Mouse (Mus musculus): ENCODE measurements around the gene Prr22.

The Prr22 gene

DNA sequence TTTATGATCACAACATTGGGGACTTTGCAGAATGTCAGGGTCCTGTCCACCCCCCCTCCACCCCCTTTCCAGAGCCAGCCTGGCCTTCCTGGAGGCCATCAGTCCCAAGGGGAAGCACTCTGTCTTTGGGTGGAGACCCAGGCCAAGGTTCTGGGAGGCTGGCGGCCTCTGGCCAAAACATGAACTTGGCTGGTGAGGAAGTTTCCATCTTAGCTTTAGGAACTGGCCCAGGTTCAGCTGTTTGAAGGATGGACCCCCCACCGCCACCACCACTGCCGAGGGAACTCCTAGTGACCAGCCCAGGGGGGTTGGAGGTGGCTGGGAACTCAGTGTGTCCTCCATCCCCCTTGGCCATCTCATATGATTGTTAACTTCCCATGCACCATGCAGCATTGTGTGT is 9.0 kb upstream of the Prr22 start:
- no peak for ATAC-seq (ENCODE audit: low TSS enrichment)

DNA sequence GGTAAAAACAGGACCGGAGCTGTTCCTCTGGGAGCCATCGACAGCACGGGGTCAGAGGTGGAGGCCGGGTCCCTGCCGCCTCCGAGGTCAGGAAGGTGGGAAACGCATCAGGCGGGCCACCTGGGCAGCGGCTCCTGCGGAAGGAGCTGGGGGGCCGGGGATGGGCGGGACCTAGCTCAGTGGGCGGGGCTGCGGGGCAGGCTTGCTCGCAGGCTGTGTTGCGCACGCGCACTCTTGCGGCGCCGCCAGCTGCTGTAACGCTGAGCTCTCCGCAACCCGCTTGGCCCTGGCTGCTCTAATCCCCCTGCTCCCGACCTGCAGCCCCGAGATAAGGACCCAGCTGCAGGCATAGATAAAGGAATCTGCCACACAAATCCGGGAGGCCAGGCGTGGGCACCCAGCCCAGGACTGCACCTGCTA is 8.0 kb upstream of the Prr22 start:
- ATAC-seq (ENCODE audit: low TSS enrichment) = peak; percentile 42

DNA sequence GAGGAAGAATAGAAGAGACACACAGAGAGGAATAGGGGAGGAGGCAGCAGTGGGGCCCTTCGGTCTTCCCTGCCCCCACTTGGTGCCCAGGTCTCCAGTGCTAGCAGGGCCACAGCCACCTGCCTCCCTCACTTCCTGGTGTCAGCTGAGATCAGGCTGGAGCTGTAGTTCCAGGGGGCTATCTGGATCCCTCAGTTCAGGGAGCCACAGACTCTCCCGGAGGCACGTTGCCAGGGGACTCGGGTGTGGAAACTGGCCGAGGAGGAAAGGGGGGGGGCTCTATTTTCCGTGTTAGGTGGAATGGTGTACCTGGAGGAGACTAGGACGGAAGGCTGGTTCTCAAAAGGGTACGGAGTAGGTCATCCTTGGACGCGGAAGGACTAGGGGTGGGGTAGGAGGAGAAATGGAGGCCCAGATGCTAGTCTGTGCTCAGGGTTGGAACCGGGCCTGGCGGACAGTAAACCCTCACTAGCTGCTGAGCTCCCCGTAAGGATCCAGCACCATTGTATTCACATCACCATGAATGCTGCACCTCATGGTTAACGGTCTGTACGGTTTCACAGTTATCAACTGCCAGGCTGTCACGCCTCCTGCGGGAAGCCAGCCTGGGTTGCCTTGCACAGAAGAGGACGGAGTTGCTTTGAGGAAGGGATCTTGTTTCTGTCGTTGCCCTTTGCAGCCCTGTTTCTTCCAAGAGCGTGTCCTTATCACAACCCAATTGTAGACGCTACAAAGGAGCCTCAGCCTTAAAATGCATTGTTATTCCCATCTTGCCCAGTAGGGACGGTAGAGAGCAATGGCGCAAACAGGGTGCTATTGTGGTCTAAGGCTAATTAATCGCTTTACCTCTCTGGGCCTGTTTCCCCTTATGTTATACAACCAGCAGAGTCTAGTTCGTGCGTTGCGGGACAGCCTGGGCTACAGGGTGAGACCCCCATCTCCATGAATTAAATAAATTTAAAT is 7.0 kb upstream of the Prr22 start:
- no peak for ATAC-seq (ENCODE audit: low TSS enrichment)

DNA sequence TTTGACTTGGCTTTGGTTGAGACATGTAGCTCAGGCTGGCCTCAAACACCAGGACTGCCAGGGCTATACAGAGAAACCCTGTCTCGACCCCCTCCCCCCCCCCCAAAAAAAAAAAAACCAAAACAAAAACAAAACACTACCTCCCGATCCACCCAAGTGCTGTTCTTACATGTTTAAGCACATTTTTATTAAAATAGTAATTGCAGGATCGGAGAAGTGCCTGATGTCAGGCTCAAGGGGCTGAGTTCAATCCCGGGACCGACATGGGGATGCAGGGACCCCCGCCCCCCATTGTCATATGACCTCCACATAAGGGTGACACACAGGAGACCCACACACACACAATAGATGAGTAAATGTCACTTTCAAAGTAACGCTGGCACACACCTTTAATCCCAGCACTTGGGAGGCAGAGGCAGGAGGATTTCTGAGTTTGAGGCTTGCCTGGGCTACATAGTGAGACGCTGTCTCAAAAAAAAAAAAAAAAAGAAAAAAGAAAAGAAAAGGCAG is 6.3 kb upstream of the Prr22 start:
- ATAC-seq (ENCODE audit: low TSS enrichment) = no peak

DNA sequence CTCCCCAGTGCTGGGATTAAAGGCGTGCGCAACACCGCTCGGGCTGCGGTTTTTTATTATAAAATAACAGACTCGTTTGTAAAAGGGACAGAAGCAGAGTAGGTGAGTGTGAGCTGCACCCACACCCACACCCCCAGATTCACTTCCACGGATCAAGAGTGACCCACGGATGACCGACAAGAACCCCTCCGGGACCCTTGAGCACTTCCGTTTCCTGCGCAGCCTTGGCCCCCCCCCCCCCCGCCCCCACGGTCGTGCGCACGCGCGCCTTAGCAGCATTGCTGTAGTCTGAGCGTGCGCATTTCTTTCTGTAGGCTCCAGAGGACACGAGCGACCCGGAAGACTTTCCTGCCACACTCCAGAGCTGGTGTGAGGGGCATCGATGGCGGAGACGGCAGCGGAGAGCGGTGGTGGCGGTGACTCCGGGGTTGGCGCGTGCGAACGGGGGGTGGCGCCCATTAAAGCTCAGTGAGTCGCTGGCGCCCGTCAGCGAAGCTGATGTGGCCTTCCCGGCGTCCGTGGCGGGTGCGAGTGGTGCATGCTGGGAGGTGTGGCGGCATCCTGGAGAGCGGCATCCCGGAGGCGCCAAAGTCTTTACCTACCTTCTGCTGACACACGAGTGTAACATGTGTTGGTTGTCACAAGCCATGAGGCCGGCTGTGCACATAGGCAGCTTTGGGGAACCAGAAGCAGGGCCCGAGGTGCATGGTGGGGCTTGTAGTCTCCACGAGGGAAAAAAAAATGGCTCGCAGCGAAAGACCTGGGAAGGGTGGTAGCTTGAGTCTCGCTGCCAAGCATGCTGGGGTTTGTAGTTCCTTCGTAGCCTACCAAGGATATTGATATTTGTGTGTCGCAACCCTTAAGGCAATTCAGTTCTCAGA is 5.3 kb upstream of the Prr22 start, which contains the start of gene Dus3l:
Gene Dus3l, plus strand, starts transcription at position 284 of the 881 bp plus-strand sequence.
- ATAC-seq (ENCODE audit: low TSS enrichment) = peak; percentile 77

DNA sequence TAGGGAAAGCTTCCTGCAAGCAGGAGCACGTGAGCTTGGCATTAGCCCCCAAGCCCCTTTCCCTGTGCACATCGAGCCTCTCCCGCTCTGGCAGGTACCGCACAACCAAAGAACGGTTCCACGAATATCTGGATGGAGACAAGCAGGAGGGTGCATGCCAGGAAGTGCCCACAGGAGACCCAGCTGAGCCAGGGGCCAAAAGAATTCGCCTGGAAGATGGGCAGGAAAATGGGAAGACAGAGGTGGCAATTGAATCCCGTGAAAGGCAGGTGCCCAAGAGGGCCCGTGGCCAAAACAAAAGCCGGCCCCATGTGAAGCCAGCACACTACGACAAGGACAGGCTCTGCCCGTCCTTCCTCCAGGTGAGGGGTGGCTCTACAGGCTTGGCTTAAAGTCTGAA is 4.6 kb upstream of the Prr22 start:
- ATAC-seq (ENCODE audit: low TSS enrichment) = peak; percentile 5; the same call in 1 of the 2 replicates

DNA sequence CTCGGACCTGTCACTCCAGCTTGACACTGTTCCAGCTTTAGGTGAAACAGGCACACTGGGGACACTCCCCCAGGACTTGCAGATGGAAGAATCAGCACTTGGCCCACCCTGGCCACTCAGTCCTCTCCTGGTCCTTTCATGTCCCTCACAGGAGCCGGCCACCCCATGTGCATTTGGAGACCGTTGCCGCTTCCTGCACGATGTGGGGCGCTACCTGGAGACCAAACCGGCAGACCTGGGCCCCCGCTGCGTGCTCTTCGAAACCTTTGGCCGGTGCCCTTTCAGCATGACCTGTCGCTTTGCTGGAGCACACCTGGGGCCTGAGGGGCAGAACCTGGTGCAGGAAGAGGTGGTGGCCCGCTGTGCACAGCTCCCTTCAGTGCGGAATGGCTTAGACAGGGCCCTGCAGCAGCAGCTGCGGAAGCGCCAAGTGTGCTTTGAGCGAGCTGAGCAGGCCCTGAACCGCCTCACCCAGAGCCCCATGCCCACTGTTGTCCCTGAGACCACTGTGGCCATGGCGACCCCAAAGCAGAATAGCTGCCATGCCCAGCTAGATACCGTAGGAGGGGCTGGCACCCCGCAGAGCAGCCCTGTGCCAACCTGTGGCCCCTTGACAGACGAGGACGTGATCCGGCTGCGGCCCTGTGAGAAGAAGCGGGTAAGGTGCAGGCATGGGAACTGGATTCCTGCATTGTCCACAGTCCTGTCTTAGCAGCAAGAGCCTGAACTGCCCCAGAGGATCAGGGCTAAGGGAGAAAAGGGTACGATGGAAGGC is 3.2 kb upstream of the Prr22 start:
- ATAC-seq (ENCODE audit: low TSS enrichment) = no peak

DNA sequence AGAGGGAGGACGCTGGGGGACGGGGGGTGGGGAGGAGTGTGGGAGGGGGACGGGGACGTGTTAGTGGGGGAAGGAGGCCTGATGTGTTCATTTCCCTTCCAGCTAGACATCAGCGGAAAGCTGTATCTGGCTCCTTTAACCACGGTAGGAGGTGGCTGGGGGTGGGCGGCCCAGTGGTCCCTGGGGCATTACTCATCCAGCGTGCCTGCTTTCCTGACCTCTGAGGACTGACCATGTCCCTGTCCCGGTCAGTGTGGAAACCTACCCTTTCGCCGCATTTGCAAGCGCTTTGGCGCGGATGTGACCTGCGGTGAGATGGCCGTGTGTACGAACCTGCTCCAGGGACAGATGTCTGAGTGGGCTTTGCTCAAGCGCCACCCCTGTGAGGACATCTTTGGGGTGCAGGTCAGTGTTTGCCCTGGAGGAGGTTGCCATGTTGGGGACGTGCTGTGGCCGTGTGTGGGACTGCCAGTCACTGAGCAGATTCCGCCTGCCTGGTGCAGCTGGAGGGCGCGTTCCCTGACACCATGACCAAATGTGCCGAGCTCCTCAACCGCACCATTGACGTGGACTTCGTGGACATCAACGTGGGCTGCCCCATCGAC is 2.4 kb upstream of the Prr22 start:
- ATAC-seq (ENCODE audit: low TSS enrichment) = no peak

DNA sequence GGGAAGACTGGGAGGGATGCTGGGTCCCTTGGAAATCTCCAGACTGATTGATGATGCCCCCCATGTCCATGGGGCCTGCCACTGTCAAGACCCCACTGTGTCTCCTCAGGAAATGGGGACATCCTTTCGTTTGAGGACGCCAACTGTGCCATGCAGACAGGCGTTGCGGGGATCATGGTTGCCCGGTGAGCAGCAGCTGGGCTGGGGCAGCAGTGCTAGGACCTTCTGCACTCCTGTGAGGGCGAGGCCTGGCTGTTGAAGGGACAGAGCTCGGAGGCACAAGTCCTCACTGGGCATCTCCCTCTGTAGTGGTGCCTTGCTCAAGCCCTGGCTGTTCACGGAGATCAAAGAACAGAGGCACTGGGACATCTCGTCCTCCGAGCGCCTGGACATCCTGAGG is 1.1 kb upstream of the Prr22 start:
- ATAC-seq (ENCODE audit: low TSS enrichment) = no peak

DNA sequence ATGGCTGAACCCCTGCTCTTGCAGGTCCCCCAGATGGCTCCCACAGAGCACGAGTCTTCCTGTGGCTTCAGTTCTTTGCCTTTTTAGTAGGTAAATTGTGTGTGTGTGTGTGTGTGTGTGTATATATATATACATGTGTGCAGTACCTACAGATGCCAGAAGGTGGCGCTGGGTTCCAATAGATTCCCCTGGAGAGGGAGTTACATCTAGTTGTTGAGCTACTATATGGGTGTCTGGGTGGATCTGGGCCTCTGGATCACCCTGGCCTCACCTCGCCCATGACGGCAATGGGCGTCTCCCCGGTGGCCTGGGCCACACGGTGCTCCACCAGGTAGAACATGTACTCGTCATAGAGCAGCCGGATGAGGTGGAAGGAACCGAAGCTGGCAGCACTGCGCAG is 7.5 kb downstream of the Prr22 start:
- ATAC-seq (ENCODE audit: low TSS enrichment) = no peak

DNA sequence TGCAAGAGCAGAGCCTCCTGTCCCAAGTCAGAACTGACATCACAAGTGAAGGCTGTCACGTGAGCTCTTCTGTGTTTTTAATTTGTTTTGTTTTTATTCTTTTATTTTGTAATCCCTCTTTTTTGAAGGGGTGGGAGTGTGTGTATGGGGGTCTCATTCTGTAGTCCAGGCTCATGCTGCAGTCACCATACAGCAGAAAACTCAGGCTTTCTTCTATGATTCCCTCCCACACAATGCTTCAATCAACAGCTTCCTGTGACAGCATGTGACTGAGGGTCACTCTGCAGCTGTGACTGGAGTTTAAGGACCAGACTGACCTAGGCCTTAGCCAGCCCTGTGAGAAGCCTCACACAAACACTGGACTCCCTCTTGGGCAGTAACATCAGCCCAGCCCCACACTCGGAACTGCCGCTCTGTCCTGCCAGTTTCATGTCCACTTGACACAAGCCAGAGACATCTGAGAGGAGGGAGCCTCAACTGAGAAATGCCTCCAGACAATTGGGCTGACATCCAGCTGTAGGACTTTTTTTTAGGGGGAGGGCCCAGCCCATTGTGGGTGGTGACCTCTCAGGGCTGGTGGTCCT is 8.8 kb downstream of the Prr22 start:
- no peak for ATAC-seq (ENCODE audit: low TSS enrichment)

DNA sequence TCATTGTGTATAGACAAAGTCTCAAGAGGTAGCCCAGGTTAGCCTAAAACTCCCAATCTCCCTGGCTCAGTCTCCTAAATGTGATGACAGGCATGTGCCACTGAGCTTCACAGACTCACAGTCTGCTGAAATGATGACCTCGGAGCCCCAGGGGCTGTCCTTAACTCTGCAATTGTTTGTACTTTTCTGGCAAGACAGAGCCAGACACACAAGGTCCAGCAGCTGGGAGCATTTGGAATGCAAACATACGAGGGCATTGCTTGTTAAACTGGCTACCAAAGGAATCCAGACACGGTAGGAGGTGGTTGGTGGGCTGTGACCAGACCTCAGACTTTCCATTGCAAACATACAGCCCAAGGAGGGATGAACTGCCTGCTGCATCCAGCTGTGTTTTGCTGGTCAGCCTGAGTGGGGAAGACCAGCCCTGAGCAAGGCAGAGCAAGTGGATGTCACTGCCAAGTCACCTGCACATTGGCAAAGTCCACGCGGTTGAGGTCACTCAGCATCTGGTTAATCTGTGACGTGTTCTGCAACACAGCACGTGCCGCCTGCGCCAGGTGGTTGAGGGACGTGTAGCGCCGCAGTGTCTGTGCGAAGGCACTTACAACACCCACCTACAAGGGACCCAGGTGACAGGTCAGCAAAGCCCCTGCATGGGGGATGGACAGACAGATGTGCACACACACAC is 10.4 kb downstream of the Prr22 start:
- ATAC-seq (ENCODE audit: low TSS enrichment) = no peak

DNA sequence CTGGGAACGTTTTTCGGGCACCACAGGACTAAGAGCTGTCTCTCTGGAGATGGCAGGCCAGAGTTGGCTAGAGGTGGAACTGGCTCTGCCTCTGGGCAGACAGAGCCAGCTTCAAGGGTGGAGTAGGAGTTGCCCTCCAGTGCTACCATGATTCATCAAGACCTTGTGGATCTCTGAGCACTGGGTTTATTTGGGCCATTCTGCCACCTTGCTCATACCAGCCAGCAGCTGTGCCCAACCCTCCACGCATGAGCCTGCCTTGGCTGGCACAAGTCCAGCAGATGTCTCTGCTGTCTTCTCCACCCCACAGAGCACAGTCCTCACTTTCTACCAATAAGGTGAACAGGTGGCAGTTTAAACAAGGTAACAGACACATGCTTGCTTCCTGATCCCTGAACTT is 18.8 kb downstream of the Prr22 start:
- no peak for ATAC-seq (ENCODE audit: low TSS enrichment)

DNA sequence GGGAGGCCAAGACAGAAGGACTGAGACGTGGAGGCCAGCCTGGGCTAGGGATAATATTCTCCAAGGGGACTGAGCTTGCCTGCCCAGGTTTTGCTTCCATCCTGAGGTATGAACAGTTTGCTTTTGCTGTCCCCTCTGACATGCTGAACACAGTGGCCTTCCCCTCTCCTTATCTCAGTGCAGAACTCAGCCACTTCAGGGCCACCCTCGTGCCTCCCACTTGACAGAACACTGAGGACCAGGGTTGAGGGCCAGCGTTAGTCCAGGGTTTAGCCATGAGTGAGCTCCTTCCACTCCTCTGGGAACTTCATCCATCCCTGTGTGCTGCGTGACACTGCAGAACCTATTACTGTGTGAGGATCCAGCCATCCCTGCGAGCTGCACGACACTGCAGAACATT is 19.2 kb downstream of the Prr22 start:
- ATAC-seq (ENCODE audit: low TSS enrichment) = no peak

DNA sequence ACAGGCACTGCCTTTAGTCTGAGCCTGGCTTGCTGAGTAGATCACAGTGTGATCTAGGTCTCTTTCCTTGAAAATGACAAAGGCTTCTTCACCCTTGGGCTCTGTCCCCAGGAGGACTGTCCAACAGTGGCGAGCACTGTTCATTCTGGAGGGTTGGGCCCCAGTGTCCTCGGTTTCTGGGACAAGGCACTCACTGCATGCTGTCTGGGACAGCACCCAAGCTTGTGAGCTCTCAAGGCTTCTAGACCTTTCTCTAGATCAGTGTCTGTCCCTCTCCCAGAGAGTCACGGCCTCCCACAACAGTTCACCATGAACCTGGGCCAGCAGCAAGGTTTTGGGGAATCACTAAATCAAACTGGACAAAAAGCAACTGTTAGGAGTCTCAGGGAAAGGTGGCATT is 22.5 kb downstream of the Prr22 start:
- ATAC-seq (ENCODE audit: low TSS enrichment) = no peak

DNA sequence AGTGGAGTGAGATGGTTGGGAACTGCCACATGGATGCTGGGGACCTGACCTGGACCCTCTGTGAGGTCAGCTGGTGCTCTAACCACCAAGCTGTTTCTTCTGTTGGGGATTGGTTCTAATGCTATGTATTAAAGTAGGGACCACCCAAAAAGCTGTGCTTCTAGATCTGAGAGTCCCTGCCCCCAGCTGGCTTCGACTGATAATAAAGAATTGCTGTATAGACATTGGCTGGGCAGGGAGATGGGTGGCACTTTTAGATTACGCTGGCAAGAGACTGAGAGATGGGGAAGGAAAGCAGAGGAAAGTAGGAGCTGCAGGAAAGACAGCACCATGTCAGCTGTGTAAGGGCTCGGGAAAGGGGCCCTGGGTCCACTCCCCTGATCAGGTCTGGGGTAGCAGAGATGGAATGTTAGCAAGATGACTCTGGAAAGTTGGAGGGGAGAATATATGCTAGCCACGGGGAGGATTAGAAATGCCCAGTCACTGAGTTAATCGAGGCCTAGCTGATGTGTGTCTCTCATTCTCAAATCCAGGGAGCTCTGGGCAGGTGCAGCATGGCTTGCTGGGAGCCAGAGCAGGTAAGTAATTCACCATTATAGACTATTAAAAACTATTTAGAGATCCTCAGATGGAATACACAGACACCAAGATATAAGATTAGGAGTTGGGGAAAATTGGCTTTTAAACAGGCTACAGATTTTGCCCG is 23.7 kb downstream of the Prr22 start:
- no peak for ATAC-seq (ENCODE audit: low TSS enrichment)

DNA sequence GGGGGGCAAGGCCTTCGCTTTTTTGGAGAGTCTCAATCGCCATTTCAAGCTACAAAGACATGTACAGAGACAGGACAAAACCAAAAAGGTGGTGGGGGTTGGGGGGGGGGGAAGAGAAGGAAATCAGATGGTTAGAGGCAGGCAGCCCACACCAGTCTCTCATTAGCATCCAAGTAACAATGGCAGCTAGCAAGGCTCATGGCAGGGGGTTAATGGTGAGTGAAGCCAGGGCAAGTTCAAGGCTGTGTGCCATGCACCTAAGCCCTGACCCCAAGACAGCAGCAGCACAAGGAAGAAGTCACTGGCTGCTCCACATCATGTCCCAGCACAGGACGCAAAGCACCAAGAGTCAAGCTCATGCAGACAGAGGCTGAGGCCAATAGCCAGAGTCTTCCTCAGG is 29.2 kb downstream of the Prr22 start:
- ATAC-seq (ENCODE audit: low TSS enrichment) = no peak

DNA sequence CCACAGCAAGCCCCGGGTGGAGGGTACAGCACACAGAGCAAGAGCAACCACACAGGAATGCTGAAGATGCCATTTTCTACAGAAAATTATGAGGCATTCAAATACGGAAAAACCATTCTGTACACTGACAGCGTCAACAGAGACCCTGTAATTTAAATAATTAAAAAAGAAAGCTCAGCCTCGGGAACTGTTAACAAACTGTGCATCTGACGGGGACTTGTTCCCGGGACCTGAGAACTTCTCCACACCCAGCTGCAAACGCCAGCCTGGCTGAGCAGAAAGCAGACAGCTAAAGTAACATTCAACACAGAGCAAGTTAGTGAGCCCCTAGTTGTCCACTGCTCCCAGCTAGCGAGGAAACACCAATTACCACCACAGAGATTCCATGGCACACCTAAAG is 32.0 kb downstream of the Prr22 start:
- no peak for ATAC-seq (ENCODE audit: low TSS enrichment)

DNA sequence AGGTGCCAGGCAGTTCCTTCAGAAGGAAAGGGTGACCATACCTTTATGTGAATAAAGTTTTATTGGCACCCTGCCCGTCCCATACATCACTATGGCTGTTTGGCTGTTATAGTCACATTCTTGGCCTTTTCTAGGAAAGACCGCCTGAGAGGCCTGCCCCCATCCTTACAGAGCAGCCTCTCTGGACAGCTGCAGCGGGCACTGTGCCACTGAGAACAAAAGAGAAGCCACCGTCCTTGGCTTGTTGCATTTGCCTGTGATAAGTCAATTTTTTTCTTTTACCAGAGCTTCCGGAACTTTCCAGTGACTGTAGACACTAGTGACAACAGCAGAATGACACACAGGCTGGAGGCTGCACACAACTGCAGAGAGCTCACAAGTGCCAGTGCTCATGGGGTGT is 34.9 kb downstream of the Prr22 start:
- no peak for ATAC-seq (ENCODE audit: low TSS enrichment)

DNA sequence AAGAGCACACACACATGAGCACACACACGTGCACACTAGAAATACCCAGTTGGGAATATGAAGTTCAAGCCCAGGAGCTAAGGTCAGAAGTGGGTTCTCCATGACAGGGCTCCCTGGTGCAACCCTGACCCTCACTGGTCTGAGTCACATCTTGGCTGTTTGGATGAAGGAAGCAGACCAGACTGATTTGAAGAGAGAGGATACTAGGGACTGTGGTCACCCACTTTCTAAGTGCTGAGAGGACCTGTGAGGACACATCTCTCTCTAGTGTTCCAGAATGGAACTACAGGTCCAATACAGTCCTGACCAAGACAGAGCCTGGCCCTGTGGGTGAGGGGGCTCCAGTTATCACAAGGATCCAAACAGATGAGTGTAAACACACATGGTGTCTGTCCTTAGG is 35.7 kb downstream of the Prr22 start:
- no peak for ATAC-seq (ENCODE audit: low TSS enrichment)
